Mouse (Mus musculus) urinary bladder, postnatal 10 days (tissue): ENCODE measurements around the gene Zfp865.
"Not testable (repeated sequence)": the region's sequence is repeated elsewhere in the genome, so short reads cannot be mapped to it uniquely, and the experiment has no call there.

ENCODE experiments used
- DNase-seq: peaks from one replicate; pipeline ENCODE4 v3.0.0; 2022; ENCODE audit warnings: low spot score

The Zfp865 gene

DNA sequence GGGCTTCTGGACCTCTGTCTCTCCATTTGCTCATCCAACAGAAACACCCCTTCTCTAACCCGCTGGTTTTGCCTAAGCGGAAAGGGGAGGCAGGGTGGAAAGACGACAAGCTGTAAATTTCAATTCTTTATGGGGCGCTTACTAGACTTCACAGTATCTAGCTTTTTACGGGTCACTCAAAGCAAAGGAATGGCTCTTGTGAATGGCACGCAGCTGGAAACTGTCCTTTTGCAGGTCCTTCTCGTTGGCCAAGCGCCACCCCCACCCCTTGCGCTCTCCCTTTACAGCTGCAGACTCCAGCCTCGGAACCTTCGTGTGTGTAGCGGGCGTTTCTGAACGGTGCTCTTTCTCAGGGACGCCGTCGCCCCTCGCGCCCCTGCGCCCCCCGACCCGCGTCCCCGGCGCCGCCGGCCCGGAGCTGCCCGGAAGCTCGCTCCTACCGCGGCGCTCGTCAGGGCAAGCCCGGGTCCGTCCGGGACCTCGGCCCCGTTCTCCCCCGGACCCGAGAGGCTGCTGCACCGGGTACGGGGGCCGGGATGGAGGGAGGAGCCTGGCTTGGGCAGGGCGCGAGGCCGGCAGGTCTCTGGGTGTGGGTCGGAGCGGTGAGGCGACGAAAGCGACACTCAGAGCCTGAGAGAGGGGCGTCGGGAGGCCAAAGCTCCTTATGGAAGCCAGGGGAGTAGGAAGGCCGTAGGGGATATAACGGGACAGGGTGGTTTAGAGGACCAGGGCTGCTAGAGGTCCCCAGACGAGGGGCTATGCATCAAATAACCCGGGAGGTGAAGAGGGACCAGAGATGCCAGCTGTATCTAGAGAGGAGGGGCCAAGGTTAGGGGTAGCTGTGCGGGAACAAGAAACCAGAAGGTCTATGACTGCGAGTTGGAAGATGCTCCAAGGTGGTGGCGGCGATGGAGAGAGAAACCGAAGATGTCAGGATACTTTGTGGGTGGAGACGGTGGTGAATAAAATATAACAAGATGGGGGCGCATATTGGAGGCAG, 31.3 kb downstream of the Zfp865 start, which contains the start of gene Zfp580:
Gene Zfp580 (plus strand): TSS at position 346 of the 1,000 bp plus-strand sequence.
- DNase-seq: no peak

DNA sequence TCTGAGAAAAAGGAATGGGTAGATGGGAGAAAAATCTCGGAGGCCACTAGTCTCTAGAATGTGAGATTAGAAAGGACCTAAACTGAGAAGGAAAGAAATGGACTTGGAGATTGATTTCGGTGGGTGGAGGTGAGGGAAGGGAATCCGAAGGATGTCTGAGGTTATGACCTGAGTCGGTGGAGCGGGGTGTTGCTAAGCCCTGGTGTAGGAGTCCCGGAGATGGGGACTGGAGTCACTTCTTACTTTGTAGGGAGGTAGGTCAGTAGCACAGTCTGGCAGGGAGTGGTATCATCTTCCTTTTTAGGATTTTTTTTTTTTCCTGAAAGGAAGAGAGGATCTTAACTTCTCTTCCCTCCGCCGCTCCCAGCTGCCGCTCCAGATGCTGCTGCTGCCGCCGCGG, 32.3 kb downstream of the Zfp865 start:
- no peak for DNase-seq

DNA sequence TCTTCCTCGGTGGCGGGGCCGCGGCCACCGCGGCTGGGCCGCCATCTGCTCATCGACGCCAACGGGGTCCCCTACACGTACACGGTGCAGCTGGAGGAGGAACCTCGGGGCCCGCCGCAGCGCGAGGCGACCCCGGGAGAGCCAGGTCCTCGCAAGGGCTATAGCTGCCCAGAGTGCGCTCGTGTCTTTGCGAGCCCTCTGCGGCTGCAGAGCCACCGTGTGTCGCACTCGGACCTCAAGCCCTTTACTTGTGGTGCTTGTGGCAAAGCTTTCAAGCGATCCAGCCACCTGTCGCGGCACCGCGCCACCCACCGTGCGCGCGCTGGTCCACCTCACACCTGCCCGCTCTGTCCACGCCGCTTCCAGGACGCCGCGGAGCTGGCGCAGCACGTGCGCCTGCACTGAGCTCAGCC, 32.8 kb downstream of the Zfp865 start:
- DNase-seq: no peak

DNA sequence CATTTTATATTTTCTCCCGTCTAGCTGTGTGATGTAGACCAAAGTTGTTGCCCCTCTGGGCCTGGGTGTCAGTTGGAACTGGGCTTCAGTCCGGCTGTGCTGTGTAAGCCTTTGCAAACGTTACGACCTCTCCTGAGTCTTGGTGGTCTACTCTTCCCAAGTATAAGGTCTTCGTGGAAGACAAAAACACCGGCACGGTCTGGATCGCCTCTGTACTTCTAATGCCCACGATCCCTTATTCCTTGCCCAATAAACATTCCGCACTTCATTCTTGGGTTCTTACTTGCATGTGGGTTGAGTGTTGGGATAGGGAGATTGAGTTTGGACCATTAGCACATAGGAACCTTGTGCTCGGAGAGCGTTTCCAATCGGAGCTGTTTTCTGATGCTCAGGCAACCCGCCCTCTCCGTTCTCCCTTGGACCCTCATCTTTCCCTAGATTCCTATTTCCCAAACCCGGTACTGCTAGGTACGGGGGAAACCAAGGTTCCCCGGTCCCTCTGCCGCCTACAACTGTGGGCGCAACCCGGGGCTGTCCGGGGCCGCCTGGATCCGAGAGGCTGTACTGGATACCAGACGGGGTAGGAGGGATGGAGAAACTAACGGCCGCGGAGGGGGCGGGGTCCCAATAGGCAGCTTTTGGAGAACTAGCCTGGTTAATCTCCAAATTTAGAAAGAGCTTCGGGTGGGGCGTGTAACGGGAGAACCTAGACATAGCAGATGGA, 33.4 kb downstream of the Zfp865 start:
- no peak for DNase-seq

DNA sequence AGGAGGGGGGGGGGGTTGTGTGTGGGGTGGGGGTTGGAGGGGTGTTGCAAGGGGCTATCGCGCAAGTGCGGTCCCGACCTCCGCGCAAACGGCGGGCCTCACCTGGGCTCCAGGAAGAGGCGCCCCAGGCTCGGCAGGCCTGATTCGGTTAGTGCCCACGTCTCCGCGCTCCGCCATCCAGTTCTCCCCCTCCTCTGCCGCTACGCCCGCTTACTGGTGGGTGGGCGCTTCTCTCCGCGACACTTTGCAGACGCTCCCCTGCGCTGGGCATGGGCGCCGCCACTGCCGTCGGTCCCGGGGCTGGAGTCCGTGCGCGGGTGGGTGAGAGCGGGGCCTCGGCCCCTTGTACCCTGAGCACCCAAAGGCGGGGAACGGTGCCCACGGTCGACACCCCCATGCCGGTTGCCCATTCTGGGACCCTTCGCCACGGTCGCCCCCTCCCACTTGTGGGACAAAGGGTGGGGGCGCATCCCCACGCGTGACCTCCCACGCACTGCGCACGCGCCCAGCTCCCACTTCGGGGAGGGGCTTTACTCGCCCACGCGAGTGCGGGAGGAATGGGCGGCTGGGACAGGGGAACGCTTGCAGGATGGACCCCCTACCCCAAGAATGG, 36.6 kb downstream of the Zfp865 start:
- no peak for DNase-seq

DNA sequence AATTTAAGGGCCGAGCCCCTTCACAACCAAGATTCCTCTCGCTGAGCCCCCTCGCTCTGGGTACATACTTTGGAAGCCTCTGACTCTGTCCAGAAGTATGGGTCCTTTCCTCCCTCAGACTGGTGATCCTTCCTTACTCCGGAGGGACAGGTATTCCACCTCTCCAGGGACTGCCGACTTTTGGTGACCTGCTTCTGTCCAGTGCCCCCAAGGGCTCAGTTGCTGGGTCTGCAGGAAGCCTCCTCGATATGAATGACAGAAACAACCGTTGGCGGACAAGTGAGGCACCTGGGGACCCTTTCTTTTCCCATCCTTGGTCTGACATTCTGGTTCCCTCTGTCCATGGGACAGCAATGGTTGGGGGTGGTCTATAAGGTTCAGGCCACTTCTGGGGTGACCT, 37.2 kb downstream of the Zfp865 start:
- DNase-seq: no peak

DNA sequence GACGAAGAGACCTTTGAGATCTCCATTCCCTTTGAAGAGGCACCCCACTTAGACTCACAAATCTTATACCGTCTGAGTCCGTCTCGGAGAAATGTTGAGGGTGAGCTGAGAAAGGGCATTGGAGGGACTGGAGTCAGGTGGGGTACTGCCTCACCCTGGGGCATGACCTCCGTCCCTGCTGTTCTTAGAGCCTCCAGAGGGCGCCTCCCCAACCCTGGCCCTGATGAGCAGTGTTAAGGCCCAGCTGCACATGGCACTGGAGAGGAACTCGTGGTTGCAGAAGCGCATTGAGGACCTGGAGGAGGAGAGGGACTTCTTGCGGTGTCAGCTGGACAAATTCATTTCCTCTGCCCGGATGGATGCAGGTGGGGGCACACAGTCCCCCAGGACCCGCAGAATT, 37.6 kb downstream of the Zfp865 start:
- DNase-seq: no peak

DNA sequence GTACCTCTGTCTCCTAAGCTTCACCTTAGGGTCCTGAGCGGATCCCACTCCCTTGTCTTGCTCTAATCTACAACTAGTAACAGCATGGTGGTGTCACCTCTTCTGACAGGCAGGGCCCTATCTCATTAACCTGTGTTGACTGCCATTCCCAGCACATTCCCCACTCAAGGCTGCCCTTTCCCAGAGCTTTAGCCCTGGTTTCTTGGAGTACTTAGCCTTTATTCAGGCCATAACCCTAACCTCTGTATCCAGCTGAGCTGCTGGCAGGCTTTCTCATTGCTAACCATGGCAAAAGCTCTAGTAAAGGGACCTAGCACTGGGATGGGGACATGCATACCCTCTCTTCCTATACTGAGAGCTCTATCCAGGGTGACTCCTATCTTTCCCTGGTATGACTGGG, 38.5 kb downstream of the Zfp865 start:
- DNase-seq: no peak

DNA sequence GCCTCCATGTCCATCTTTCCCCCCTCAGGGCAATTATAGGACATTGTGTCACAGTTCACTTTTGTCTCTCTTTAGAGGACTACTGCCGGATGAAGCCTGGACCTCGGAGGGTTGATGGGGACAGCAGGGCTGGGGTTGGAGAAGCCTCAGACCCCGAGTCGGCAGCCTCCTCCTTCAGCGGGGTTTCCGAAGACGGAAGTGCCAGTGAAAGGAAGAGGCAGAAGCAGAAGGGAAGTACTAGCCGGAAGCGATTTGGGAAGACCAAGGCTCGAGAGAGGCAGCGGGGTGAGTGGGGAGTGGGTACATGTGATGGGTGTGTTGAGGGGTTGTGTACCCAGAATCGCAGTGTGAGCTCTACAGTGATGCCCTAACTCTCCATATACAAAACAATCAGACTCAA, 39.2 kb downstream of the Zfp865 start:
- DNase-seq: no peak

DNA sequence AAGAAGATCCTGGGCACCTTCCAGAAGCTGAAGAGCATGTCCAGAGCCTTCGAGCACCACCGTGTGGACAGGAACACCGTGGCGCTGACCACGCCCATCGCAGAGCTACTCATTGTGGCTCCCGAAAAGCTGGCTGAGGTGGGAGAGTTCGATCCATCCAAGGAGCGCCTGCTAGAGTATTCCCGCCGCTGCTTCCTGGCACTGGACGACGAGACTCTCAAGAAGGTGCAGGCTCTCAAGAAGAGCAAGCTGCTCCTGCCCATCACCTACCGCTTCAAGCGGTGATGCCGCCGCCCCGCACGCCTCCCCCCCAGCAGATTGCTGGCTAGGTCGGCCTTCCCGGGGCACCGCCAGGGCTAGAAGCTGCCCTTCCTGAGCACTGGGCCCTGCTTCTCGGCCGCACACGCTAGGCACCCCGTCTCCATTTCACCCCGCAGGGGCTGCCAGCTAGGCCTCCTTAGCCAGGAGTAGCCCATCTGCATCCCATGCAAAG, 40.1 kb downstream of the Zfp865 start:
- no peak for DNase-seq

DNA sequence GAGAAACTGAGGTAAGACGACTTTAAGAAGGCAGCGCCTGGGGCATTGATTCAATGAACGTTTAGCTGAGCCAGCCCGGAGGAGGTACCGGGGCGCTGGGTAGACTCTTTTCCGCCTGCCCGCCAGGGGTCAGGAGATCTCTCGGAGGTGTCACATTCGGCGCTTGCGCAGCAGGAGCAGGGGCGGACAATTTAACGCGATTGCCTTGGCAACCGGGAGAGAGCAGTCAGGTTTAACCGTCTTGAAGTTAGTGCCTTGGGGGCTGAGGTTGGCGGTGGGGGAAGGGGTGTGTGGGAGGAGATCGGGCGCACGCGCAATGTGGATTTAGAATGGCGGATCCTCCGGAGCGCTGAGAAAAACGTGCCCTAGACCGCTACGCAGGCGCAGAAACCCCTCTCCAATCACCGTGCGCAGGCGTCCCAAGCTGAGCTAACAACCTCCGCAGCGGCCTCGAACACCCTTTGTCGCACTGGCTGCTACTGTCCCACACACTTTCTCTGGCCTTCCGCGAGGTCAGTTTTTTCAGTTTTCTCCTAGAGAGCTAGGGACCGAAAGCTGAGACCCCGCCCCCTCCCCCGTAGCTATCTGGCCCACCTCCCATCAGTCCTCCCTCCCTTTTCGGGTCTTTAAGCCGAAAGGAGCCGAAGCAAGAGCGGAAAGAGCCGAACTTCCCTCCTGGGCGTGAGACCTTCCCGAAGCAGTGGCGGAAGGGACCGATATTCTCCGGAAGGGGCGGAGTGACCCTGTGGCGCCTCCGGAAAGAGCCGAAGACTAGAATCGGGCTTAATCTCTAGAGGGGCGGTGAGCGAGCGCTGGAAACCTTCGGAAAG, 41.0 kb downstream of the Zfp865 start:
- peak; percentile 96 for DNase-seq

DNA sequence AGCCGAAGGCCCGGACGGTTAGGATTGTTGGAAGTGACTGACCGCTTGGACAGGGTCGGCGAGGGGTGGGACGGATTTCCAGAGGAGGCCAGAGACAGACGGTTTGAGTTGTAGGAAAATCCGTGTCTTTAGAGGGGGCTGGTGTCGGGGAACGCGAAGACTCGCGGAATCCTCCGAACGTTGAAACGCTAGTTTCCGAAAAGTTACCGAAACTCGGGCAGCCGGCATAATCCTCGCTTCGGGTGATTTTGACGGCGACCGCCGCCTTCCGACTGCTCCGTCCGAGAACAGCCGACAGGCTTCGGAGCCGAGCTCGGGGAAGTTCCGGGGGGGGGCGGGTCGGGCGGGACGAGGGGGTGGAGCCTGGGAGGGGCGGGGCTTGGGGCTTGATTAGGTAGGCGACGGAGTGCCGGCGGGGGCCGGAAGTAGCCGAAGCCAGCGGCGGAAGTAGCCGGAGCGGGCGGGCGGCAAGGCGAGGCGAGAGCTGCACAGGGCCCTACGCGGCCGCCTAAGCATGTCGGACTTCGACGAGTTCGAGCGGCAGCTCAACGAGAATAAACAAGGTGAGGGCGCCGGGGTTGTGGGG, 41.7 kb downstream of the Zfp865 start, which contains the start of gene U2af2:
Gene U2af2 (plus strand): TSS at position 370 of the 586 bp plus-strand sequence.
- peak; percentile 85 for DNase-seq

DNA sequence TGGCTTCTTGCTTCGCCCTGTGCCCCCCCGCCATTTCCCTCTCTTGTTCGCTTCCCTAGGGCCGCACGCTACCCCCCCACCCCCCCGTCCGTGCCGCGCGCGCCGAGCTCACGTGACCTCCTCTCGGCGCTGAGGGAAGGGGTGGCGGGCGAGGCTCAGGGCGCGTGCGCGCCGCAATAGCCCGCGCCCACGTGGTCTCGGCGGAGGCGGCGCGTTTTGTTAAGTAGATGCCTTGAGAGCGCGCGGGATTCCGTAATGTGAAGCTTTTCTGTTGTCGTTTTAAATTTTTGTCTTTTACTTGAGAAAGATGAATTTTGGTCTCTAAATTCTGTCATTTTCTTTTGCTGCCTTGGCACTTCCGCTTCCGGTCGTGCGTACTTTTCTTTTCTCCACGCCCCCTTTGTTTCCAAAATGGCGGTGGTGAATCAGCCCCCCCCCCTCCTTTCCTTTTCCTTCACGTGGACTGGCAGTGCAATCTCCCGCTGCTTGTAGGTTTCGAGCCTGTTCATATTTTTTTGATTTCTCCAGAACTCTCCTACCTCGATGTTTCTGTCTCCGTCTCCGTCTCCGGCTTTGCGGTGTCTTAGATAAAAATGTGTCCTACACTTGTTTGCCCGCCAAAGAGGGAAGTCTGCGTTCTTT, 42.3 kb downstream of the Zfp865 start:
- DNase-seq: no peak

DNA sequence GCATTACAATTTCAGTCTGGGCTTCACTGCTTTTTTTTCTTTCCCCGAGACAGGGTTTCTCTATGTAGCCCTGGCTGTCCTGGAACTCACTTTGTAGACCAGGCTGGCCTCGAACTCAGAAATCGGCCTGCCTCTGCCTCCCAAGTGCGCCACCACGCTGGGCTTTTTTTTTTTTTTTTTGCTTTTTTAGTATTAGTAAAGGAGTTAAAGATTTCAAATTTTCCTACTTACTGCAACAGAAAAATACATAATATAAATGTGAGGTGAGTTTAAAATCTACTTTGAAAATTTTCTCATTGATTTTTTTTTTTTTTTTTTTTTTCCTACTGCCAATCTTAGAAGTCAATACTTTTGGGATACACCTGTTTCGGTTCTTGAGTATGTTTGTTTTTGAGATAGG, 44.7 kb downstream of the Zfp865 start:
- DNase-seq: no peak

DNA sequence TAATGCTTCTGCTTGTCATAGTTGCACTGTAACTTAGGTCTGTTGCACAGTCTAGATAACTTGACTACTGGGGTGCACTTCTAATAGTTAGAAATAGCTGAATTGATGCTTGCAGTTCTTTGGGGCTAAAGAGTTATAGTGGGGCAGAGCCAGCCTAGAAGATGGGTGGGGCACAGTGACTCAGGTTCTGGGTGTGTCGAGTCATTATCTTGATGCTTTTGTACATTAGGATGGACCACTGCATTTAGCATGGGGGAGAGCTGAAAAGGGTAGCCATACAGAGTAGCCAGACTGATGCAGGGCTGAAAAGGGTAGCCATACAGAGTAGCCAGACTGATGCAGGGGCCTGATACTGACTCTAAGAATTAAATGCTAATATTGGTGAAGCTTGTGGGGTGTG, 53.4 kb downstream of the Zfp865 start:
- no peak for DNase-seq

DNA sequence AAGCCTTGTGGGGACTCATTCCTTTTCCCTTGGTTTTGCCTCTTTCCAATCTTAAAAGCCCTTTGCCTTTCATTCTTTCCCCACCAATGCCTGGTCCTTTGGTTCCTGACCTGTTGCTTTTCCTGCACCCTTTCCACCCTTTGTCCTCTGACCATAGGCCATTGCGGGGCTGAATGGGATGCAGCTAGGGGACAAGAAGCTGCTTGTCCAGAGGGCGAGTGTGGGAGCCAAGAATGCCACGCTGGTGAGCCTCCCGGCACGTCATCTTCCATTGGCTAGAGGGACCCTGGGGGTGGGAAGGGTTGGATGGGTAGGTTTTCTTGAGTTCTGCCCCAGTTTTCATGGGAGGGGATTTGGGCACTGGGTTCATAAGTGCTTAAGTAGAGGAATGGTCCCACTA, 54.8 kb downstream of the Zfp865 start:
- DNase-seq: no peak

DNA sequence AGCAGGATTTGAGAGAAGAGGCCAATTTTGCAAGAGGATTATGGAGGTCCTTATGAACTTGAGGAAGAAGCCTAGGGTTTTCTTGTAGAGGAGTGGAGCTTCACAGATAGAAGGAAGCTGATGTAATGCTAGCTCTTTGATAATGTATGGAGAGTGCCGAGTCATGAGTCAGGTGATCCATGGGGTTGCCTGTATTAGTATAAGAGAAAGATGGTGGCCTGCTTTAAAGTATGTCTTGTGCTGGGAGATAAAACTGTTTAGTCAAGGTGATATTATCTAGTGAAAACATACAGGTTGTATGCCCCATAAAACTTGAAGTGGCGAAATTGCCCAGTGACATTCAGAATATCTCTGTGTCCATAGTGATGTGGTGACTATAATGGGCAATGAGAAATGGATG, 56.8 kb downstream of the Zfp865 start:
- DNase-seq: no peak

DNA sequence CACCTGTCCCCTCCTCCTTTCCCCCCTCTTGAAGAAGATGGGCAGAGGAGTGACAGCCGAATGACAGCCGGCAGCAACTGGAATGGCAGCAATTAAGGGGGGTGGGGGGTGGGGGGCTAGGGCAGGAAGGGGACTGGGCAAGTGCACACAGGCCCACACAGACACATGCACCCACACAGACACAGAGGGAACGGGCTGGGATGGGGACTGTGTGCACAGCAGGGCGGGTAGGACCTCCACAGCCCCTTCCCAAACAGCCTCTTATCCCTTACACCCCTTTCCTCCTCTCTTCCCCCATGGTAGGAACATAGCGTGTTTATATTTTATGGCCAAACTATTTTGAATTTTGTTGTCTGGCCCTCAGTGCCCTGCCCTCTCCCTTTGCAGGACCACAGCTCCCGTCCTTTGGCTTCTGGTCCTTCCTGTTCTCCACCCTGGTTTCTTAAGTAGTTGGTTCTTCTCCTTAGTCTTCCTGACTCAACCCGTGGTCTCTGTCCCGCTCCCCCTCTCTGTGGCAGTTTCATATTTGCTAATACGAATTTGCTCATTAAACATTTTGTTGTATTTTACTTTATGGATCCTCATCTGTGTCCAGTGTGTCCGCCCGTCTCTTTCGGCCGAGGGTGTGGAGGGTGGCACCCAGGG, 59.3 kb downstream of the Zfp865 start:
- DNase-seq: not testable (repeated sequence)

DNA sequence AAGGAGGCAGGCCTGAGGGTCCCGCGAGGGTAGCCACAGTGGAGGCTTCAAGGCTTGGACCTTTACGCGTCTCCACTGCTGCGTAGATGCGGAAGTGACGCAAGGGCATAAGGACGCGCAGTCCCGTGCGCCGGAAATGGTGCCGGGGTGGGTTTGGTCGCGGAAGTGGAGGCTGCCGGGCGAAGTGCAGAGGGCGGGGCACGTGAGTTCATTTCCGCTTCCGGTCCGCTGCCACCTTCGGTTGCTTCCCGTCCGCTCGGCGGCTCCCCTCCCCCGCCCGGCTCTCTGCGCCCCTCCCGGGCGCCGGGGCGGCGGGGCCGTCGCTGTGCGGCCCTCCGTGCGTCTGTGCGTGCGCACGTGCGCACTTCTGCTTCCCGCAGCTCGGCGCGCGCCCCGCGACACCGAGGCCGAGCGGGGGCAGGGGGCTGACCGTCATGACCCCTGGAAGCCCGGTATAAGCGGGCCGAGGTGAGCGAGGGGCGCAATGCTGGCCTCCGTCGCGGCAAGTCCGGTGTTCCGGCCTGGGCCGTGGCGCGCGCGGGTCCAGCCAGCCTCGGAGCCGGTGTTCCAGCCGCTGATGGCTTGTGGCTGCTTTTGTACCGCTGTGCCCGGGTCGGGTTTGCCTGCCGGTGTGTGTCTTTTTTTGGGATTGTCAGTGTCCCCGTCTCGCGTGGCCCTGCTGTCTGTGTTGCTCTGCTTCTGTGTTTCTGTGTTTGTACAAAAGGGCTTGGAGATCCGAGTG, 60.0 kb downstream of the Zfp865 start, which contains the start of gene Epn1:
Gene Epn1 (plus strand): TSS at position 226 of the 742 bp plus-strand sequence.
- DNase-seq: peak; percentile 84
